Comparison of ENCODE assay signal across 8 mouse cellular contexts in the genomic region with DNA sequence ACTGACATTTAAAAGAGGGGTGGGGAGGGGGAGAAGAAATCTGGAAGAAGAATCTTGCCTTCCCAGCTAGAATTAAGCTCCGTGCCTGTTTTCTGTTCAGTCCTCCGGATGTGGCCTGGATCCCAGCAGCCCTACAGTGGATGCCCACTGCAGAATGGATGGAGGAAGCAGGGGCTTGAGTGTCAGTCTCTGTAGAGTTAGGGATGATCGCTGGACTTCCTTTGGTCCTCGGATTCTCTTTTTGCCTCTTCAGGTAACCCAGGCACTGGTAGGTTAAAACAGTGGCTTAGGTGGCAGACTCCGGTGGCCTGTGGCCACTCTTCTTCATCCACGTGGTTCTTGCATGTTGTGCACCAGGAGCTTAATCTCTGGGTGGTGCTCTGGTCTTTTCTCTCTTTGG. TPM values are rescaled to one million over a fixed set of nuclear protein-coding genes. Genes with fewer than 3 reads are reported as not detected.
DNase-seq lines count a peak whose midpoint lies in the region; ATAC-seq lines count a peak whose summit lies in the region.

No protein-coding gene starts in this region.

- 0 out of 2 replicates have a peak overlapping the region, but pooled peaks have one; percentile 9 for H3K9ac ChIP-seq in limb, embryonic 12.5 days (replicated peaks)
- H3K9ac ChIP-seq in stomach, embryonic 16.5 days (ENCODE audit: low read length): peak overlapping the region; percentile 96; the same call in 1 of the 2 replicates

- DNase-seq in embryo, embryonic 11 days: peak; percentile 21
- DNase-seq in embryo, embryonic 9.5 days (ENCODE audit: extremely low spot score): no peak
- DNase-seq in retina, embryonic 14.5 days (ENCODE audit: low spot score): peak; percentile 14
- no peak for DNase-seq in retina, postnatal 1 day
- DNase-seq in layer of hippocampus, adult 11-12 months (ENCODE audit: low spot score): no peak
- no peak for DNase-seq in spleen, adult 18-20 months

- H3K36me3 ChIP-seq in limb, embryonic 12.5 days: no peaks in the 10 kb centered on the region
- no peaks in the 10 kb centered on the region for H3K36me3 ChIP-seq in stomach, embryonic 16.5 days (ENCODE audit: control insufficient read depth, insufficient read depth, low read length)

- H3K27ac ChIP-seq in limb, embryonic 12.5 days: no peak overlapping the region; the same call in 1 of the 2 replicates
- H3K27ac ChIP-seq in stomach, embryonic 16.5 days (ENCODE audit: low read length): no peak overlapping the region

- H3K27me3 ChIP-seq in limb, embryonic 12.5 days: no peaks in the 10 kb centered on the region
- H3K27me3 ChIP-seq in stomach, embryonic 16.5 days (ENCODE audit: control insufficient read depth, insufficient read depth, low read length): no peaks in the 10 kb centered on the region

- H3K4me2 ChIP-seq in limb, embryonic 12.5 days: peak overlapping the region; percentile 78
- H3K4me2 ChIP-seq in stomach, embryonic 16.5 days (ENCODE audit: low read depth, low read length): peak overlapping the region; percentile 76

- ATAC-seq in limb, embryonic 12.5 days (ENCODE audit: insufficient number of reproducible peaks, insufficient read depth, low FRiP score, low TSS enrichment, low read depth): no peak
- ATAC-seq in stomach, embryonic 16.5 days (ENCODE audit: insufficient read depth, low FRiP score): no peak

- H3K4me3 ChIP-seq in limb, embryonic 12.5 days (replicated peaks): peak overlapping the region; percentile 89
- H3K4me3 ChIP-seq in stomach, embryonic 16.5 days (replicated peaks; ENCODE audit: low read length): peak overlapping the region; percentile 91

- H3K4me1 ChIP-seq in limb, embryonic 12.5 days (replicated peaks): peaks cover 11% of the 10 kb centered on the region
- H3K4me1 ChIP-seq in stomach, embryonic 16.5 days (ENCODE audit: control insufficient read depth, insufficient read depth, low read length): peaks cover 10% of the 10 kb centered on the region; the same call in 1 of the 2 replicates

- H3K9me3 ChIP-seq in limb, embryonic 12.5 days: no peaks in the 10 kb centered on the region
- H3K9me3 ChIP-seq in stomach, embryonic 16.5 days (replicated peaks; ENCODE audit: control insufficient read depth, low read length): no peaks in the 10 kb centered on the region

- 40% methylated on average over 6 of the region's 6 CpGs for WGBS in limb, embryonic 12.5 days
- 28% methylated on average over 6 of the region's 6 CpGs for WGBS in stomach, embryonic 16.5 days

RNA-seq across cellular contexts. Expression of a gene that starts 1.2 kb away (rescaled TPM):
- polyA plus RNA-seq in limb, embryonic 12.5 days (2016; fragmentation: Nextera tagmentation; extraction: Ambion mirVana): 47.6 TPM in 2 replicates
- polyA plus RNA-seq in stomach, embryonic 16.5 days (2015; fragmentation: Nextera tagmentation; extraction: Ambion mirVana): 24.8 and 30.1 TPM in 2 replicates

Comparison
In these comparisons a context has a peak if more than half of its experiments do, and no peak if none do; other contexts are left out.
1. DNase-seq: peak in embryo, embryonic 11 days (single experiment) and retina, embryonic 14.5 days (single experiment); none in embryo, embryonic 9.5 days (single experiment), retina, postnatal 1 day (single experiment), layer of hippocampus, adult 11-12 months (single experiment) and spleen, adult 18-20 months (0 of 2).